Mouse (Mus musculus): Measurements from ENCODE around the gene Lrmp.

- TF ChIP-seq TAL1 (IDR thresholded peaks at IDR 0.05; ENCODE audit: low read length) (no peak), GATA1 (IDR thresholded peaks at IDR 0.05; ENCODE audit: low read length) (no peak)
Measured at GRCm38 (mm10) chr6:145182044-145182443, 66.6 kb downstream of the Lrmp start.

All from erythroblast, embryonic 14.5 days (primary cell).